Mouse (Mus musculus): ENCODE results near the gene Olfr1205.

Olfr1205 gene

DNA sequence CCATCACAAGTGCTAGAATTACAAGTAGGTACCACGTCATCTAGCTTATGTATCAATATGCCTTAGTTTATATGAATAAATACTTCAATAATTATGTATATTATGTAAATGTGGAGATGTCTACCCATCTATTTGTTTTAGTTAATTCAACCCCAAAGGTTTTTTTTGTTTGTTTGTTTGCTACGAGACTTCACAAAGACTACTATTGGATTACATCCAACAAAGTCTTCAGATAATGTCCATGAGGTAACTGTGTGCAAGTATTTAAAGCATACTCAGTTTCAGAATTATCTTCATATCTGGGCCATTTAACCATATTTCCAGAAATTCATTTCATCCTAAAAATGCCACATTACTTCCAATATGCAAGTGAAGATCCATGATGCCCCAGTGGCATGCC, at the start of gene Olfr1205:
TSS of gene Olfr1205 (plus strand) at position 301 of the 400 bp plus-strand sequence.
- no peak for DNase-seq

DNA sequence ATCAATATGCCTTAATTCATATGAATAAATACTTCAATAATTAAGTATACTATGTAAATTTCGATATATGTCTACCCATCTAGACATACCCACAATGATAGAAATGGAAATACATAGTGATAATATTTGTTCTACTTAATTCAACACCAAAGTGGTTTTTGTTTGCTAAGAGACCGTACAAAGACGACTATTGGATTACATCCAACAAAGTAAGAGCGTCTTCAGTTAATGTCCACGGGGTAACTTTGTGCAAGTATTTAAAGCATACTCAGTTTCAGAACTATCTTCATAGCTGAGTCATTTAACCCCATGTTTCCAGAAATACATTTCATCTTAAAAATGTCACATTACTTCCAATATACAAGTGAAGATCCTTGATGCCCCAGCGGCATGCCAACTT, 36.8 kb upstream of the Olfr1205 start, which contains the start of gene Olfr1201:
TSS of gene Olfr1201 (plus strand) at position 301 of the 400 bp plus-strand sequence.
- no peak for DNase-seq

DNA sequence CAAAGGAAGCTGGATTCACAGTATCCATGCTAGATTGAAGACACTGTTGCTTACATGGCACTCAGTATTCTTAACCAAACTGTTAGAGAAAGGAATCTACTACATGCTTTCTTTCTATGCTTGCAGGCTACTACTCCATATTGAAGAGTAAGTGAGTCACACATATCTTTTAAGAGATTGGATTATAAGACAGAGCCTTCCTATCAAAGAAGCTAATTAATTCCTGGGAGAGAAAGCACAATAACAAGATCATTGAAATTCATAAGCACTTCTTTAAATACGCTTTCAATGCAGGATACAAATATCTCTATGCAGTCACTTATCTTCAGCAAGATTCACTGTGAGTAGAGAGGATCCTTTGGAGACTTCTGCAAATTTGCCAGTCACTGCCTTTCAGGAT, 15.3 kb upstream of the Olfr1205 start, which contains the start of gene Olfr1202:
TSS of gene Olfr1202 (plus strand) at position 301 of the 400 bp plus-strand sequence.
- DNase-seq, result no peak

DNA sequence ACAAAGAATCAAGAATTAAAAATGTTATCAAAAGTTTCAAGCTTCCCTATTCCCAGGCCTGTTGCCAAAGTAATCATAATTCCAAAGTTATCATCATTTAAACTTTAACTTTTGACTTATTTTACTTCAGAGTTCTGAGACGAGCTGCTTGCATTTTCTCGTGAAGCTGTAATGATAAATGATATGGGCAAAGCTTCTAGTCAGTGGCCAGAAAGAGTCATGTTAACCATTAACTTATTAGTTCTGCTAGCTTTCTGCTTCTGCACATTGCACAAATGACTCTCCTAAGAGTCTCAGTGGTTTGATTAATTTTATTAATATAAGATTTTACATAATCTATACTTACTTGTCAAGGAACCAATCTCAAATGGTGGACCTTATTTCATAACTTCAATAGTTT, 8.9 kb downstream of the Olfr1205 start:
- DNase-seq, result no peak

DNA sequence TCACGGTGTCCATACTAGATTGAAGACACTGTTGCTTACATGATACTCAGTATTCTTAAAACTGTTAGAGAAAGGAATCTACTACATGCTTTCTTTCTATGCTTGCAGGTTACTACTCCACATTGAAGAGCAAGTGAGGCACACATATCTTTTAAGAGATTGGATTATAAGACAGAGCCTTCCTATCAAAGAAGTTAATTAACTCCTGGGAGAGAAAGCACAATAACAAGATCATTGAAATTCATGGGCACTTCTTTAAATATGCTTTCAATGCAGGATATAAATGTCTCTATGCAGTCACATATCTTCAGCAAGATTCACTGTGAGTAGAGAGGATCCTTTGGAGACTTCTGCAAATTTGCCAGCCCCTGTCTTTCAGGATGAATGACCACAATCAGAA, 19.5 kb downstream of the Olfr1205 start, which contains the start of gene Olfr1204:
TSS of gene Olfr1204 (plus strand) at position 301 of the 400 bp plus-strand sequence.
- DNase-seq, result no peak

DNA sequence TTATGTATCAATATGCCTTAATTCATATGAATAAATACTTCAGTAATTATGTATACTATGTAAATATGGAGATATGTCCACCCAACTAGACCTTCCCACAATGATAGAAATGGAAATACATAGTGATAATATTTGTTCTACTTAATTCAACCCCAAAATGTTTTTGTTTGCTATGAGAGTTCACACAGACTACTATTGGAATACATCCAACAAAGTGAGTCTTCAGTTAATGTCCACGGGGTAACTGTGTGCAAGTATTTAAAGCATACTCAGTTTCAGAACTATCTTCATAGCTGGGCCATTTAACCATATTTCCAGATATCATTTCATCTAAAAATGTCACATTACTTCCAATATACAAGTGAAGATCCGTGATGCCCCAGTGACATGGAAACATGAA, 33.4 kb downstream of the Olfr1205 start, which contains the start of gene Olfr1206:
TSS of gene Olfr1206 (plus strand) at position 301 of the 400 bp plus-strand sequence.
- DNase-seq, result no peak
